Mouse (Mus musculus): ENCODE results near the gene Daam1. TPM values are rescaled to one million over a fixed set of nuclear protein-coding genes. Genes with fewer than 3 reads are reported as not detected.

Gene Daam1
- polyA plus RNA-seq, 1 experiment from 2014 or later = 21.6 TPM

DNA sequence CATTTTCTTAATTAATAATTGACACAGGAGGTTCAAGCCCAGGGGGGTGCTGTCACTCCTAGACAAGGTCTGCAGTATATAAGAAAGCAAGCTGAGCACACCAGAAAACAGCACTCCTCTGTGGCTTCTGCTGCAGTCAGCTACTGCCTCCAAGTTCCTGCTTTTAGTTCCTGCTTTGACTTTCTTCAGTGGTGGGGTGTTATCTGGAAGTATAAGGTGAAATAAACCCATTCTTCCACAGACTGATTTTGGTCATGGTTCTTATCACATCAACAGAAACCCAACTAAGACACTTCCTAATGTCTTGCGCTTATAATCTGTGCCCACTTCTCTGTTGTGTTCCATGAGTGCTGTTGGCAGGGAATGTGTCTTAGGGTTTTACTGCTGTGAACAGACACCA lies 71.4 kb downstream of the Daam1 start:
- Histone ChIP-seq H3K4me1 (ENCODE audit: control insufficient read depth, insufficient read depth, low read length) (peaks cover 34% of the 10 kb centered on the region), H3K27ac (ENCODE audit: low read length) (no peak overlapping the region), H3K27me3 (ENCODE audit: control insufficient read depth, insufficient read depth, low read length) (no peaks in the 10 kb centered on the region), H3K4me3 (ENCODE audit: low read length) (no peak overlapping the region), H3K9me3 (replicated peaks; ENCODE audit: control insufficient read depth, low read length) (no peaks in the 10 kb centered on the region; the same call in 1 of the 2 replicates), H3K9ac (ENCODE audit: low read length) (no peak overlapping the region), H3K4me2 (ENCODE audit: low read depth, low read length) (no peak overlapping the region), H3K36me3 (ENCODE audit: control insufficient read depth, insufficient read depth) (peaks cover 22% of the 10 kb centered on the region)
- ATAC-seq (replicated peaks; ENCODE audit: extremely low read depth, insufficient read depth, low FRiP score) = no peak
- 100% methylated on average over 1 of the region's 1 CpGs for WGBS

- Histone ChIP-seq H3K27ac (ENCODE audit: low read length) (no peak overlapping the region), H3K4me2 (ENCODE audit: low read depth, low read length) (no peak overlapping the region), H3K9me3 (replicated peaks; ENCODE audit: control insufficient read depth, low read length) (no peaks in the 10 kb centered on the region; the same call in 1 of the 2 replicates), H3K27me3 (ENCODE audit: control insufficient read depth, insufficient read depth, low read length) (no peaks in the 10 kb centered on the region), H3K4me3 (ENCODE audit: low read length) (no peak overlapping the region), H3K36me3 (ENCODE audit: control insufficient read depth, insufficient read depth) (peaks cover 19% of the 10 kb centered on the region), H3K9ac (ENCODE audit: low read length) (no peak overlapping the region), H3K4me1 (ENCODE audit: control insufficient read depth, insufficient read depth, low read length) (peaks cover 42% of the 10 kb centered on the region)
- WGBS = 95% methylated on average over 4 of the region's 4 CpGs
- ATAC-seq (replicated peaks; ENCODE audit: extremely low read depth, insufficient read depth, low FRiP score) = no peak
Measured at GRCm38 (mm10) chr12:71903218-71903617, 72.3 kb downstream of the Daam1 start.

- H3K4me1 ChIP-seq (ENCODE audit: control insufficient read depth, insufficient read depth, low read length) = peaks cover 37% of the 10 kb centered on the region
- no peak overlapping the region for H3K4me3 ChIP-seq (ENCODE audit: low read length)
- peaks cover 19% of the 10 kb centered on the region for H3K36me3 ChIP-seq (ENCODE audit: control insufficient read depth, insufficient read depth)
- WGBS = 35% methylated on average over 4 of the region's 4 CpGs
- H3K4me2 ChIP-seq (ENCODE audit: low read depth, low read length) = no peak overlapping the region
- H3K27me3 ChIP-seq (ENCODE audit: control insufficient read depth, insufficient read depth, low read length) = no peaks in the 10 kb centered on the region
- H3K9ac ChIP-seq (ENCODE audit: low read length) = no peak overlapping the region
- no peaks in the 10 kb centered on the region; the same call in 1 of the 2 replicates for H3K9me3 ChIP-seq (replicated peaks; ENCODE audit: control insufficient read depth, low read length)
- H3K27ac ChIP-seq (ENCODE audit: low read length) = 0 out of 2 replicates have a peak overlapping the region, but pooled peaks have one; percentile 12
- no peak for ATAC-seq (replicated peaks; ENCODE audit: extremely low read depth, insufficient read depth, low FRiP score)
Measured at GRCm38 (mm10) chr12:71904310-71904709, 73.4 kb downstream of the Daam1 start.

- no peak for ATAC-seq (replicated peaks; ENCODE audit: extremely low read depth, insufficient read depth, low FRiP score)
- H3K4me1 ChIP-seq (ENCODE audit: control insufficient read depth, insufficient read depth, low read length) = peaks cover 34% of the 10 kb centered on the region
- no peak overlapping the region for H3K4me3 ChIP-seq (ENCODE audit: low read length)
- WGBS = 85% methylated on average over 4 of the region's 4 CpGs
- no peaks in the 10 kb centered on the region; the same call in 1 of the 2 replicates for H3K9me3 ChIP-seq (replicated peaks; ENCODE audit: control insufficient read depth, low read length)
- peaks cover 19% of the 10 kb centered on the region for H3K36me3 ChIP-seq (ENCODE audit: control insufficient read depth, insufficient read depth)
- 0 out of 2 replicates have a peak overlapping the region, but pooled peaks have one; percentile 37 for H3K27ac ChIP-seq (ENCODE audit: low read length)
- no peak overlapping the region for H3K4me2 ChIP-seq (ENCODE audit: low read depth, low read length)
- H3K9ac ChIP-seq (ENCODE audit: low read length) = no peak overlapping the region
- H3K27me3 ChIP-seq (ENCODE audit: control insufficient read depth, insufficient read depth, low read length) = no peaks in the 10 kb centered on the region
Measured at GRCm38 (mm10) chr12:71904926-71905325, 74.0 kb downstream of the Daam1 start.

GRCm38 (mm10) chr12:71905640-71906320 lies 74.9 kb downstream of the Daam1 start:
- H3K36me3 ChIP-seq (ENCODE audit: control insufficient read depth, insufficient read depth) = peaks cover 19% of the 10 kb centered on the region
- peaks cover 42% of the 10 kb centered on the region for H3K4me1 ChIP-seq (ENCODE audit: control insufficient read depth, insufficient read depth, low read length)
- no peaks in the 10 kb centered on the region; the same call in 1 of the 2 replicates for H3K9me3 ChIP-seq (replicated peaks; ENCODE audit: control insufficient read depth, low read length)
- WGBS = 61% methylated on average over 13 of the region's 13 CpGs
- no peak overlapping the region for H3K4me3 ChIP-seq (ENCODE audit: low read length)
- H3K27ac ChIP-seq (ENCODE audit: low read length) = peak overlapping the region; percentile 65
- H3K9ac ChIP-seq (ENCODE audit: low read length) = no peak overlapping the region
- H3K4me2 ChIP-seq (ENCODE audit: low read depth, low read length) = no peak overlapping the region
- no peaks in the 10 kb centered on the region for H3K27me3 ChIP-seq (ENCODE audit: control insufficient read depth, insufficient read depth, low read length)
- ATAC-seq (replicated peaks; ENCODE audit: extremely low read depth, insufficient read depth, low FRiP score) = no peak

- 64% methylated on average over 12 of the region's 12 CpGs for WGBS
Measured at GRCm38 (mm10) chr12:71906582-71907267, 75.8 kb downstream of the Daam1 start.

DNA sequence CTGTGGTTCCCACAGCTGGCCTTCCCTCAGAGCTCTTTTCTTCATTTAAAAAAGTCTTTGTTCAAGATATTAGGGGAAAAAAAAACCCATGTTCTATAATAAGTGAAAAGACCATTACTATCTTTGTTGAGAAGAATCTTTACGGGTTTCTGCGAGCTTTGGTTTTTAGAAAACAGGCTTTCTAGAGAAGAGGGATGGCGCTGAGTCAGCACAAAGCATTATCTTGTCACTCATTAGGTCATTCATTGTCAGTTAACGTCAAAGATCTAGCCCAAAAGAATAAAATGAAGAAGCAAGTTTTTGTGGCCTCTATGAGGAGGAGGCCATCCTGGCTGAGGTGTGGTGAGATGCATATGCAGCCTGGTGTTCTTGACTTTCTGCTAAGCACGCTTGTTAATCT lies 78.1 kb downstream of the Daam1 start:
- H3K4me1 ChIP-seq (ENCODE audit: control insufficient read depth, insufficient read depth, low read length) = peaks cover 43% of the 10 kb centered on the region
- H3K9ac ChIP-seq (ENCODE audit: low read length) = no peak overlapping the region
- no peaks in the 10 kb centered on the region for H3K9me3 ChIP-seq (replicated peaks; ENCODE audit: control insufficient read depth, low read length)
- H3K4me2 ChIP-seq (ENCODE audit: low read depth, low read length) = no peak overlapping the region
- H3K4me3 ChIP-seq (ENCODE audit: low read length) = no peak overlapping the region
- no peaks in the 10 kb centered on the region for H3K36me3 ChIP-seq (ENCODE audit: control insufficient read depth, insufficient read depth)
- whole genome bisulfite sequencing = 89% methylated on average over 5 of the region's 5 CpGs
- ATAC-seq (replicated peaks; ENCODE audit: extremely low read depth, insufficient read depth, low FRiP score) = no peak
- H3K27ac ChIP-seq (ENCODE audit: low read length) = no peak overlapping the region
- no peaks in the 10 kb centered on the region for H3K27me3 ChIP-seq (ENCODE audit: control insufficient read depth, insufficient read depth, low read length)

More at GRCm38 (mm10) chr12:71906582-71907267, 75.8 kb downstream of the Daam1 start:
- peak; percentile 78 for ATAC-seq (replicated peaks; ENCODE audit: extremely low read depth, insufficient read depth, low FRiP score)
- peaks cover 40% of the 10 kb centered on the region for H3K4me1 ChIP-seq (ENCODE audit: control insufficient read depth, insufficient read depth, low read length)
- no peak overlapping the region for H3K4me2 ChIP-seq (ENCODE audit: low read depth, low read length)
- H3K27ac ChIP-seq (ENCODE audit: low read length) = peak overlapping the region; percentile 65
- H3K9me3 ChIP-seq (replicated peaks; ENCODE audit: control insufficient read depth, low read length) = no peaks in the 10 kb centered on the region; the same call in 1 of the 2 replicates
- peaks cover 15% of the 10 kb centered on the region for H3K36me3 ChIP-seq (ENCODE audit: control insufficient read depth, insufficient read depth)
- no peak overlapping the region for H3K4me3 ChIP-seq (ENCODE audit: low read length)
- H3K9ac ChIP-seq (ENCODE audit: low read length) = no peak overlapping the region
- H3K27me3 ChIP-seq (ENCODE audit: control insufficient read depth, insufficient read depth, low read length) = no peaks in the 10 kb centered on the region

DNA sequence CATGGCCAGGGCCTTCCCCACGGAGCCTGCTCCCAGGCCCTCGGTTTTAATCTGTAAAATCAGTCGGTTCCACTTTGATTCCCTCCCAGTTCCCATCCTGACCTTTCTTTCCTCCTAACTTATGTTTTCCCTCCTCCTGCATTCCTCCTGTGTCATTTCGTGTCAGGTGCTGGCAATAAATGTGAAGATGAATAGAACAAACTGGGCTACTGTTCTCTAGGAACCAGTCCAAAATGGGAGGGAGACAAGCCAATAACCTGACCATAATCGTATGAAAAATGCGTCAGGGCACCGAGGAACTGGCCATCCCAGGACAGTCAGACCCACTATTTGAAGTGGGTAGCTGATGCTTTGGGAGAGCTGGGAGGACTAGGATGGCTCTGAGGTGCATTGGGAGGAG lies 79.4 kb downstream of the Daam1 start:
- Histone ChIP-seq H3K9ac (ENCODE audit: low read length) (no peak overlapping the region), H3K4me2 (ENCODE audit: low read depth, low read length) (no peak overlapping the region), H3K27me3 (ENCODE audit: control insufficient read depth, insufficient read depth, low read length) (no peaks in the 10 kb centered on the region), H3K36me3 (ENCODE audit: control insufficient read depth, insufficient read depth) (no peaks in the 10 kb centered on the region), H3K4me1 (ENCODE audit: control insufficient read depth, insufficient read depth, low read length) (peaks cover 38% of the 10 kb centered on the region), H3K9me3 (replicated peaks; ENCODE audit: control insufficient read depth, low read length) (no peaks in the 10 kb centered on the region), H3K27ac (ENCODE audit: low read length) (no peak overlapping the region), H3K4me3 (ENCODE audit: low read length) (no peak overlapping the region)
- no peak for ATAC-seq (replicated peaks; ENCODE audit: extremely low read depth, insufficient read depth, low FRiP score)
- 44% methylated on average over 7 of the region's 7 CpGs for WGBS

DNA sequence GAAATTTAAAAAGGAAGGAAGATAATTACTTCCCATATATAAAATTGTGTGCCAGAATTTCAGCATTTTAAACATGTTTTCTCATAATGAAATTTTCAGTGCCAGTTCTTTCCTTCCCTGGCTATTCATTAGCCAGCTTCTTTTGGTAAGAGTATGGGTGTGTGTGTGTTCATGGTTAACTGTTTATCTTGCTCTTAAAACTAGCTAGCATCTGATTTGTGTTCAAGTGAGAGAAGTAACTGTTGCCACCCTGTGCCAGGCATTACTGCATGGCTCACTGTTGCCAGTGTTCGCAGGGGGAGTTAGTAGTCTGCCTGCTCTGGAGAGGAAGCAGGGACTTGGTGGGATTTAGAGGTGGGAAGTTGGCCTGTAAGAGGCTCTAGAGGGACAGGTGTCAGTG lies 81.4 kb downstream of the Daam1 start:
- Histone ChIP-seq H3K27ac (ENCODE audit: low read length) (no peak overlapping the region), H3K36me3 (ENCODE audit: control insufficient read depth, insufficient read depth) (peaks cover 15% of the 10 kb centered on the region), H3K4me2 (ENCODE audit: low read depth, low read length) (no peak overlapping the region), H3K4me1 (ENCODE audit: control insufficient read depth, insufficient read depth, low read length) (peaks cover 26% of the 10 kb centered on the region), H3K9me3 (replicated peaks; ENCODE audit: control insufficient read depth, low read length) (no peaks in the 10 kb centered on the region), H3K9ac (ENCODE audit: low read length) (peak overlapping the region; percentile 5; the same call in 1 of the 2 replicates), H3K4me3 (ENCODE audit: low read length) (no peak overlapping the region), H3K27me3 (ENCODE audit: control insufficient read depth, insufficient read depth, low read length) (no peaks in the 10 kb centered on the region)
- WGBS = 75% methylated on average over 1 of the region's 1 CpGs
- no peak for ATAC-seq (replicated peaks; ENCODE audit: extremely low read depth, insufficient read depth, low FRiP score)

Measured in heart, embryonic 16.5 days (tissue).